Mouse (Mus musculus) spleen, postnatal 10 days (tissue): Measurements from ENCODE around the gene Xpnpep2.
A peak's percentile ranks its signal among the peaks of the same experiment; 100 is the strongest.

ENCODE experiments used
- DNase-seq, 2 experiments: peaks; one replicate each; pipeline ENCODE4 v3.0.0; 2021 to 2022; ENCODE audit warnings: low spot score in 2 of 2

Xpnpep2 gene

GRCm38 (mm10) chrX:48108394-48109315 lies at the start of gene Xpnpep2:
Gene Xpnpep2, plus strand, starts transcription at chrX:48108725.
- no peak for DNase-seq

- no peak for DNase-seq
Measured at GRCm38 (mm10) chrX:48062481-48062880, 46.0 kb upstream of the Xpnpep2 start.

GRCm38 (mm10) chrX:48064166-48064853 lies 44.2 kb upstream of the Xpnpep2 start:
- no peak for DNase-seq

GRCm38 (mm10) chrX:48066891-48067290 lies 41.6 kb upstream of the Xpnpep2 start:
- no peak for DNase-seq

GRCm38 (mm10) chrX:48071961-48072360 lies 36.6 kb upstream of the Xpnpep2 start:
- no peak for DNase-seq

- DNase-seq, result no peak
Measured at GRCm38 (mm10) chrX:48072401-48072800, 36.1 kb upstream of the Xpnpep2 start.

- DNase-seq, result no peak
Measured at GRCm38 (mm10) chrX:48074691-48075090, 33.8 kb upstream of the Xpnpep2 start.

GRCm38 (mm10) chrX:48076806-48077425 lies 31.6 kb upstream of the Xpnpep2 start:
- DNase-seq, result no peak

- DNase-seq, result no peak
Measured at GRCm38 (mm10) chrX:48082364-48082763, 26.2 kb upstream of the Xpnpep2 start.

GRCm38 (mm10) chrX:48092129-48092528 lies 16.4 kb upstream of the Xpnpep2 start:
- DNase-seq, result no peak

- peak in 1 of 2 experiments; percentile 21 for DNase-seq
Measured at GRCm38 (mm10) chrX:48093555-48093954, 15.0 kb upstream of the Xpnpep2 start.

GRCm38 (mm10) chrX:48094658-48095057 lies 13.9 kb upstream of the Xpnpep2 start:
- DNase-seq, result peak; percentile 29 to 66

- no peak for DNase-seq
Measured at GRCm38 (mm10) chrX:48096580-48096979, 11.9 kb upstream of the Xpnpep2 start.

- DNase-seq, result peak in 1 of 2 experiments; percentile 14
Measured at GRCm38 (mm10) chrX:48098470-48099129, 9.9 kb upstream of the Xpnpep2 start.

GRCm38 (mm10) chrX:48099871-48100270 lies 8.7 kb upstream of the Xpnpep2 start:
- peak in 1 of 2 experiments; percentile 13 for DNase-seq

- no peak for DNase-seq
Measured at GRCm38 (mm10) chrX:48103256-48103655, 5.3 kb upstream of the Xpnpep2 start.

- no peak for DNase-seq
Measured at GRCm38 (mm10) chrX:48104736-48105441, 3.6 kb upstream of the Xpnpep2 start.

GRCm38 (mm10) chrX:48106226-48106625 lies 2.3 kb upstream of the Xpnpep2 start:
- DNase-seq, result no peak

- DNase-seq, result no peak
Measured at GRCm38 (mm10) chrX:48109316-48109655, 761 bp downstream of the Xpnpep2 start.

- no peak for DNase-seq
Measured at GRCm38 (mm10) chrX:48119294-48119693, 10.8 kb downstream of the Xpnpep2 start.
